Mouse (Mus musculus) right cerebral cortex, adult 18-20 months (tissue): ENCODE data around the gene Ccdc159.

Experiments used
- DNase-seq: peaks from one replicate; pipeline ENCODE4 v3.0.0; 2022; ENCODE audit warnings: mixed read lengths

The Ccdc159 gene

DNA sequence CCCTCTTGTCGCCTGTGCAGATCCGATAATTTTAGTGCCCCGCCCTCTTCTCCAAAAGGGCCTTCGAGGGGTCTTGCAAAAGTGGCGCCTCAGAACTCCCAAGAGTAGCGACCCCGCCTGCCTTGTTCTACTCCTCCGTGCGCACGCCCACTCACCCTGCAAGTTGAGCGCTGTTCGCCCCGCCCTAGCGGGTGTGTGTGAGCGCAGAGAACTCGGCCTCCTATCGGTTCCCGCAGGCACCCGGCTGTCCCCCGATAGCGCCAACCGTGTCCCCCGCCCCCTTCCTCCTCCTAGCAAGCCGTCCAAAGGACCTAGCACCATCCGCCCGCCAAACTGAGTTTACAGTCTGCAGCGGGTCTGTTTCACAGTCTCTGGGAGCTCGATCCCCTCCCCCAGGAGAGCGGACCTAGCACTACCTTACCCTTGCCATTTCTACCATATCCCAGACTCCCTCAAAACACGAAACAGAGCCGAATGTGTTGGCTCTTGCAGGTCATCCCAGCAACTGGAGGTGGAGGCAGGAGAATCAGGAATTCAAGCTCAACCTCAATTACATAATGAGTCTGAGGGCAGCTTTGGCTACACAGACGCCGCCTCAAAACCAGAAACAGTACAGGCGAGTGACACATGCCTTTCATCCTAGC is 35.3 kb downstream of the Ccdc159 start:
- DNase-seq: peak; percentile 88

DNA sequence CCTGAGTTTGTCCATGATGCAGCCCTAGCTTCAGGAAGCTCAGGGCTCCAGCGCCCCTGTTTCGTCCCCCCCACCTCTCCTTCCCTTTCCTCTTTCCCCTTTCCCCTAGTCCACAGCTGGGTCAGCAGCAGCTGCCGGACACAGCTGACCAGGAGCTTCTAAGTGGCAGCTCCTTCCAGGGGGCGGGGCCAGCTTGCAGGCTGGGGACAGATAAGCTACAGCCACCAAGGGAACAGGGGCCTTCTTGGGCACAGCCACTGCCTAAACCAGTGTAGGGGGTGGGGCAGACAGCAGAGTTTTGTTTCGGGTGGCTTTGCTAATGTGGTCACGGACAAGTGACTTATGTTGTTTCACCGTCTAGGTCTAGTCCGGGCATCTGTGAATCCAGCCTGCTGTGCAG is 36.1 kb downstream of the Ccdc159 start, which contains the start of gene Epor:
TSS of gene Epor (minus strand) at position 90 of the 400 bp plus-strand sequence.
- DNase-seq: no peak

DNA sequence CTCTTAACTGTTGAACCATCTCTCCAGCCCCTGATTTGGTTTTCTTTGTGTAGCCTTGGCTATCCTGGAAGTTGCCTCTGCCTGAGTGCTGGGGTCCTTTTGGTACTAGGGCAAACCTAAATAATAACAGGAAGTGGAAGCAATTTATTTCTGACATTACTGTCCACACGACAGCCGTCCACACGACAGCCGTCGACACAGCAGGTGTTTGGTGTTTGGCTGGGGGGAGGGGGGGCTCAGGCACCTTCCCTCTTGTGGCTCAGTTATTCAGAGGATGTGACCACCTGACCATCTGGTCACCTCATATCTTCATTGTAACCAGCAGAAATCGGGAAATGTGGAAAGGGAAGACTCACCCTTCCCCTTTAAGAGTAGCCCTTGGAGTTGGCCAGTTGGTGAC is 41.6 kb downstream of the Ccdc159 start:
- DNase-seq: no peak

DNA sequence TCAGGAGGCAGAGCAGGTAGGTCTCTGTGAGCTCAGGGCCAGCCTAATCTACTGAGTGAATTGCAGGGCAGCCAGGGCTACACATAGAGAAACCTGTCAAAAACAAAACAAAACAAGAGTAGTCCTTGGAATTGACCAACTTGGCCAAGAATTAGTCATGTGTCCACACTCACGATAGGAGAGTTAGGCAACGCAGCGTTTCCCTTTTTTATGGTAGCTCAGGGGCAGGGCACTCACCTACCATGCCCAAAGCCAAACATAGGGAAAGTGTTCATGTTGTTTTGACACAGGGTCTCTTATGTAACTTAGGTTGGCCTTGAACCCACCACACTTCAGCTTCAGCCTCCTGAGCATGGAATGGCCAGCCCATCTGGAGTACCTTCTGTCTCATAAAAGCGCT is 42.0 kb downstream of the Ccdc159 start:
- DNase-seq: no peak

DNA sequence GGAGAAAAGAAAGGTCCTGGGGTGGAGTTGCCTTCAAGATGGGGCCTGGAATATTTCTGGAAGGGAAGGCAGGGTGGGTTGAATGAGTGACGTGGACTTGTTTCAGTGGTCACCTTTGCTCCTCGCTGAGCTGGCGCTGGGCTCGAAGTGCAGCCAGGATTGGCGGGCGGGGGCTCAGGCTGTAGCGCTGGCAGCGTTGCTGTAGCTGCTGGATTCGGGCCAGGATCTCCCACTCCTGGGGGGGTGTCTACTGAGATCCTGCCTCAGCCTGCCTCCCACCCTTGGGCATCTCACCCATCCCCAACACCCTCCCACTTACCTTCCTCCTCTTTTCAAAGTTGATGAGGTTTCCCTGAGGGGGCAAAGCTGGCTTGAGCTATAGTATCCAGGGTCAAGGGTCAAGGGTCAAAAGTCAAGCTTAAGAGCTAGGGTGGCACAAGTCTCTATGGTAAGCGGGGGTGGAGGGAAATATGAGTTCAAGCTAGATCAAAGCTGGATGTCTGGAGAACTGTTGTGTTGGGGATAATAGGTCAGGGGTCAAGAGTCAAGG is 49.4 kb downstream of the Ccdc159 start:
- DNase-seq: no peak

DNA sequence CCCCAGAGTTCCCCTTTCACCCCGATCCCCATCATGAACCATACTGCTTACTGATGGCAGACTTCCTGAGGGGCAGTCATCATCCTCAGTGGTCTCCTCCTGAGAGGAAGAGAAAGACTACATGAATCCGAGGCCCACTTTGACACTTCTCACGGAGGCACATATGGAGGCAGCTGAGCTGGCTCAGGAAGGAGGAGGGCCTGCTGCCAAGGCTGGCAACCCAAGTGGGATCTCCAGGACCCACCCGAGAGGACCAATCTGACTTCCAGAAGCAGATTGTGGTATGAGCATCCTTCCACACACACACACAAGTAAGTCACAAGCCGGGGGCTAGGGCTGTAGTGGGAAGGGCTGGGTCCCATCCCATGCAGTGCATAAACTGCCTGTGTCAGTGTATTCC is 50.1 kb downstream of the Ccdc159 start:
- no peak for DNase-seq

DNA sequence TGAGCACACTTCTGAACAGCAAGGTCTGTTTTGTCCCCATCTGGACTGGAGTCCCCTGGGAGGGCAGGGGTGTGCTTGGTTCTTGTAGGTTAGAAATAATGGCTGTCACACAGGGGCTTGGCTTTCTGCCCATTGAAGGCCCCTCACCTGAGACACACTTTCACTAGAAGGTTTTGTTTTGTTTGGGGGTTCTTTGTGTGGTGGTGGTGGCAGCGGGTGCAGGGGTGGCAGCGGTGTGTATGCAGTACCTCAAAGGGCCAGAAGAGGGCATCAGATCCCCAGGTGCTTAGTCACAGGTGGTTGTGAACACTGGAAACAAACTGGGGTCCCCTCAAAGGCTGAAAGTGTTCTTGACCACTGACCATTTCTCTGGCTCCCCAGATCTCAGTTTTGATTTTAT is 50.7 kb downstream of the Ccdc159 start:
- no peak for DNase-seq

DNA sequence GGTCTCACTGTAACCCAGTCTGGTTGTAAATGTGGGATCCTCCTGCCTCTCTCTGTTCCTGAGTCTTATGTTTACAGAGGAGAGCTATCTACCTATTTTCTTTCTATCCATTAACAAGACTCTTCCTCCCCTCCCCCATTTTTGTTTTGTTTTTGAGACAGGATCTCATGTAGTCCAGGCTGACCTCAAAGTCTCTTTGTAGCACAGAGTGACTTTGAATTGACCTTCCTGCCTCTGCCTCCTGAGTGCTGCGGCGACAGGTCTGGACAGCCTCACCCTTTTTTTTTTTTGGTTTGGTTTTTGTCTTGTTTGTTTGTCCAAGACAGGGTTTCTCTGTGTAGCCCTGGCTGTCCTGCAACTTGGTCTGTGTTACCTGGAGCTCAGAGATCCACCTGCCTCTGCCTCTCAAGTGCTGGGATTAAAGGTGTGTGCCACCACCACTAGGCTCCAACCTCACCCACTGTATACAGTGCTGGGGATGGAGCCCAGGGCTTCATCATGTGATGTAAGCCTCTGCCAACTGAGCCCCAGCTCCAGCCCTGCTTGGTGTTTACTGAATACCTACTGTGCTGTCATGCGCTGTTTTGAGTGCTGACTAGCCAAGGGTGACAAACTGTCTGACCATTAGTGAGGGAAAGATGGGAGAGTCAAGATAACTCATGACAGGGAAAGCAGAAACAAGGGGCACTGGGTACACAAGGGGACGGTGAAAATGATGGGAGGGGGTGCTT is 51.3 kb downstream of the Ccdc159 start:
- no peak for DNase-seq

DNA sequence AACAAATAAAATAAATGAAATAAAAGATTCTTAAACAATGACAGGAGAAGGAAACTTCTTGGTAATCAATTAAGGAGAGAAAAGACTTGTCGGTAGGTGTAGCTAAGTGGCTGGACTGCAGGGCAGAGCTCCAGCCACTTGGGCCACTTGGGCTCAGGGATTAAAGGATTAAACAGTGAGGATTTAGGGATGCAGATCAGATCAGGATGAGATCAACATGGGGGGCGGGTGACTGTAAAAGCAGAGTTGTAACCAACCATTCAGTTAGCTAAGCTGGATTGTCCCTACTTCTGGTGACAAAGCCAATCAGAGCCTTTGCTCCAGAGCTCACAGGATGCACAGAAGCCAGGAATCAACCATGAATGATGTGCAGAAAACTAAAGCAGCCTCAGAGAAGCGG is 56.6 kb downstream of the Ccdc159 start:
- DNase-seq: no peak
